Mouse (Mus musculus): ENCODE results near the gene Kif3c.

- TF ChIP-seq CTCF (IDR thresholded peaks at IDR 0.05 in 2 of 3, conservative IDR thresholded peaks at IDR 0.05 in 1 of 3; ENCODE audit: control insufficient read depth in 1 of 3, insufficient read depth in 1 of 3, low read depth in 2 of 3, low read length in 3 of 3, poor library complexity in 1 of 3, severe bottlenecking in 1 of 3): no peak
- no peak for TF ChIP-seq TCF12 (IDR thresholded peaks at IDR 0.05; ENCODE audit: low read depth, low read length)
- TF ChIP-seq ZKSCAN1 (IDR thresholded peaks at IDR 0.05; ENCODE audit: low read depth, low read length): no peak
- no peak for TF ChIP-seq POLR2A (IDR thresholded peaks at IDR 0.05; ENCODE audit: control insufficient read depth in 1 of 2, insufficient read depth in 1 of 2, low read depth in 1 of 2, low read length in 2 of 2, poor library complexity in 1 of 2)
- no peak for TF ChIP-seq POLR2AphosphoS2 (IDR thresholded peaks at IDR 0.05; ENCODE audit: low read length)
- no peak for TF ChIP-seq ZMIZ1 (IDR thresholded peaks at IDR 0.05; ENCODE audit: low read depth, low read length)
Observed at GRCm38 (mm10) chr12:3396931-3397330, 32.0 kb downstream of the Kif3c start.
